Mouse (Mus musculus): ENCODE results near the gene Gm21974.

- no peak for TF ChIP-seq TAL1 (IDR thresholded peaks at IDR 0.05; ENCODE audit: low read length)
- no peak for TF ChIP-seq GATA1 (IDR thresholded peaks at IDR 0.05; ENCODE audit: low read length)
Observed at GRCm38 (mm10) chr7:127876041-127876466, 19.2 kb downstream of the Gm21974 start, which contains the start of gene Zfp646.

Measured in erythroblast, embryonic 14.5 days (primary cell).